Mouse (Mus musculus): Measurements from ENCODE around the gene Ddx58. TPM values are rescaled to one million over a fixed set of nuclear protein-coding genes. Genes with fewer than 3 reads are reported as not detected.

Gene Ddx58
- total and polyA plus RNA-seq, 2 experiments from 2014 or later = 3.0 to 6.4 TPM

DNA sequence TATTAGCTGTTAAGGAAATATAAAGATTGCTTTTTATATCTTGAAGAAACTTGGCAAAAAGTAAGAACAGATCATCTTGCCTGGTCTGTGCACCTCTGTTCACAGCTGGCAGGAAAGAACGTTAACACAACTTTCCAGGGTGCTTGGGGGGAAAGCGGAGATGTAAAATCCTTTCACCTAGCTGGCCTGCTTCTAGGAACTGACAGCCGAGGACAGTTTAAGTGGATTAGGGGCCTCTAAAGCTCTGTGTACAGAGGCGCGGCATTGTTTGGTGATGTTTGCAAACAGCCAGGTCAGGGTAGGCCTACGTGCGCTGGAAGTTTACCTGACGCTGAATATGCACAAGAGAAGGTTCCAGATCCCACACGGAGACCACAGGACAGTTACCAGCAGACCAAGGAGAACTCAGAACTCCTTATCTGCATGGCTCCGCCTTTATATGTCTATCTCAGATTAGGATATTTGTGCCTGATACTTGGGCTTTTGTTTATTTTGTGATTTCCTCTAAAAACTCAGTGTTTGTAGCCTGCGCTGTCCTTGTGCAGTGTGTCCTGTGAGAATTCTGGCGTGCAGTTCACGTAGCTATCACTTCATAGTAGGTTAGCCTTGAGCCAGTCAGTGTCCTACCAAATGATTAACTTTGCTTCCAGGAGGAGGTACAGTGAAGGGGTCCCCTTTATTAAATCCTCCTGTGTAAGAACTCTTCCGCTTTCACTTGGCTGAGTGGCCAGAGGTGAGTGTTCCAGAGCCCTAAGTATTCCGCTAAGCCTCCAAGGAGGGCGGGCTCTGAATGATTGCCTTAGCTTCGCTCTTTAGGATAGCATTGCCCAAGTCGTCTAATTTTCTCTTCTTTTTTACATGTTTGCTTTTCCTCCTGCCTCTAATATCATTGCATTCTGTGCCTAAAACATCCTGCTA, 82.8 kb downstream of the Ddx58 start:
- no peaks in the 10 kb centered on the region for H3K36me3 ChIP-seq (ENCODE audit: insufficient read depth, low read length)
- 64% methylated on average over 18 of the region's 18 CpGs for WGBS
- no peak for ATAC-seq (ENCODE audit: low FRiP score)

GRCm38 (mm10) chr4:40156153-40156552, 83.5 kb downstream of the Ddx58 start:
- no peak for ATAC-seq (ENCODE audit: low FRiP score)
- Histone ChIP-seq H3K4me1 (ENCODE audit: insufficient read depth, low read length) (no peaks in the 10 kb centered on the region), H3K27ac (ENCODE audit: low read depth, low read length) (no peak overlapping the region), H3K9ac (replicated peaks; ENCODE audit: low read length, poor library complexity, severe bottlenecking) (no peak overlapping the region), H3K4me3 (ENCODE audit: low read depth, low read length) (no peak overlapping the region), H3K36me3 (ENCODE audit: insufficient read depth, low read length) (no peaks in the 10 kb centered on the region), H3K27me3 (ENCODE audit: insufficient read depth, low read length) (no peaks in the 10 kb centered on the region), H3K4me2 (ENCODE audit: low read depth, low read length, poor library complexity, severe bottlenecking) (no peak overlapping the region), H3K9me3 (ENCODE audit: low read length) (no peaks in the 10 kb centered on the region)
- WGBS = 76% methylated on average over 2 of the region's 2 CpGs
- DNase-seq (ENCODE audit: low spot score) = no peak
- no peak for TF ChIP-seq CTCF (IDR thresholded peaks at IDR 0.05)

More for the DNA sequence above, 82.8 kb downstream of the Ddx58 start:
- Histone ChIP-seq H3K4me3 (ENCODE audit: low read depth, low read length) (no peak overlapping the region), H3K4me2 (ENCODE audit: low read depth, low read length, poor library complexity, severe bottlenecking) (no peak overlapping the region), H3K9ac (replicated peaks; ENCODE audit: low read length, poor library complexity, severe bottlenecking) (no peak overlapping the region), H3K27me3 (ENCODE audit: insufficient read depth, low read length) (no peaks in the 10 kb centered on the region), H3K9me3 (ENCODE audit: low read length) (no peaks in the 10 kb centered on the region), H3K4me1 (ENCODE audit: insufficient read depth, low read length) (no peaks in the 10 kb centered on the region), H3K27ac (ENCODE audit: low read depth, low read length) (no peak overlapping the region)
- DNase-seq (ENCODE audit: low spot score) = no peak
- no peak for TF ChIP-seq CTCF (IDR thresholded peaks at IDR 0.05)

DNA sequence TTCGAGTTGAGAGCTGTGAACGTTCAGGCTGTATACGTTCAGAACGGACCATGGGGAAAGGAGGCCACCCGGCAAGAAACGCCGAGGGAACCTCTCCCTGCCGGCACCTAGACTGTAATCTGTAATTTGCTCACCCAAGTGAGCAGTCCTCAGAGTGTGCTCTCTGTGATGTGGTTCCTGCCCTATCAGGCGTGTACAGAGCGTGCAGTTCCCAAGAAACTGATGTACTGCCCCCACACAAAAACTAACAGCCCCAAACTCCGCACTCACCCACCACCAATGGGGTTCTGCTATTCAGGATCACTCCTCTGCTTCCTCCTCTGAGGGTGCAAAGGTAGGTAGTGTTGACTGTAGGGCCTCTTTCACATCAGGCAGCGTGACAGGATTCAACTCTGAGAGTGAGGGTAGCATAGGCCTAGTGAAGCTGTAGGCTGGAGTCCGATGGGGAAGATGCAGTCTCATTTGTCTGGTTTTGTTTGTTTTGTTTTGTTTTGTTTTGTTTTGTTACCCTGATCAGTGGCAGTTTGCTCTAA, 84.1 kb downstream of the Ddx58 start:
- 91% methylated on average over 13 of the region's 13 CpGs for WGBS
- Histone ChIP-seq H3K4me3 (ENCODE audit: low read depth, low read length) (no peak overlapping the region), H3K4me1 (ENCODE audit: insufficient read depth, low read length) (no peaks in the 10 kb centered on the region), H3K27ac (ENCODE audit: low read depth, low read length) (no peak overlapping the region), H3K36me3 (ENCODE audit: insufficient read depth, low read length) (no peaks in the 10 kb centered on the region), H3K9me3 (ENCODE audit: low read length) (no peaks in the 10 kb centered on the region), H3K4me2 (ENCODE audit: low read depth, low read length, poor library complexity, severe bottlenecking) (no peak overlapping the region), H3K27me3 (ENCODE audit: insufficient read depth, low read length) (no peaks in the 10 kb centered on the region), H3K9ac (replicated peaks; ENCODE audit: low read length, poor library complexity, severe bottlenecking) (no peak overlapping the region)
- TF ChIP-seq CTCF (IDR thresholded peaks at IDR 0.05) = no peak
- DNase-seq (ENCODE audit: low spot score) (no peak), ATAC-seq (ENCODE audit: low FRiP score) (no peak)

DNA sequence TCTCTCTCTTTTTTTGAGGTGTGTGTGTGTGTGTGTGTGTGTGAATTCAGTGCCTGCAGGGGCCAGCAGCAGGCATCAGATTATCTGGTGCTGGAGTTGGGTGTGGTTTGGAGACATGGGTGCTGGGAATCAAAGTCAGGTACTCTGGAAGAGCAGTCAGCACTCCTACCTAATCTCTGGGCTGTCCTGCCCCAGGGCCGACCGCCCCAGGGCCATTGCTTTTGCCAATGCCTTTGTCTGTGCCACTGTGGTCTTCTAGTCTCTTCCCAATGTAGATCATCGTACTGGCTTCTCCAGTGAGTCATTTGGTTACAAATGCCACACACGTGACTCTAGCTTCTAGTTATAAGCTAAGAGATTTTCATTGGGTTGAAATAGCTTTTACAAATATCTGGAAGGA, 84.9 kb downstream of the Ddx58 start:
- H3K27ac ChIP-seq (ENCODE audit: low read depth, low read length) = no peak overlapping the region
- DNase-seq (ENCODE audit: low spot score) (no peak), ATAC-seq (ENCODE audit: low FRiP score) (no peak)
- H3K9ac ChIP-seq (replicated peaks; ENCODE audit: low read length, poor library complexity, severe bottlenecking) = no peak overlapping the region
- H3K4me2 ChIP-seq (ENCODE audit: low read depth, low read length, poor library complexity, severe bottlenecking) = no peak overlapping the region
- 96% methylated on average over 4 of the region's 4 CpGs for WGBS
- H3K36me3 ChIP-seq (ENCODE audit: insufficient read depth, low read length) = no peaks in the 10 kb centered on the region
- H3K27me3 ChIP-seq (ENCODE audit: insufficient read depth, low read length) = no peaks in the 10 kb centered on the region
- H3K4me3 ChIP-seq (ENCODE audit: low read depth, low read length) = no peak overlapping the region
- no peak for TF ChIP-seq CTCF (IDR thresholded peaks at IDR 0.05)
- no peaks in the 10 kb centered on the region for H3K4me1 ChIP-seq (ENCODE audit: insufficient read depth, low read length)
- H3K9me3 ChIP-seq (ENCODE audit: low read length) = no peaks in the 10 kb centered on the region

Other genes with a start within 250 kb of the Ddx58 start
- gene Aco1, start 96.7 kb downstream of the Ddx58 start, total RNA-seq (2014; rRNA removed) = 54.0 and 57.5 TPM in 2 replicates
- gene Aco1, start 96.7 kb downstream of the Ddx58 start, polyA plus RNA-seq (2015; fragmentation: Nextera tagmentation; extraction: Ambion mirVana) = 33.2 TPM in 2 replicates
- 0.71 and 3.0 TPM in 2 replicates for gene Smim27, start 29.8 kb upstream of the Ddx58 start, total RNA-seq (2014; rRNA removed)
- gene Smim27, start 29.8 kb upstream of the Ddx58 start, polyA plus RNA-seq (2015; fragmentation: Nextera tagmentation; extraction: Ambion mirVana) = 13.9 and 18.8 TPM in 2 replicates
- gene Topors, start 30.0 kb upstream of the Ddx58 start, total RNA-seq (2014; rRNA removed) = 24.4 and 25.3 TPM in 2 replicates
- 25.9 and 29.9 TPM in 2 replicates for gene Topors, start 30.0 kb upstream of the Ddx58 start, polyA plus RNA-seq (2015; fragmentation: Nextera tagmentation; extraction: Ambion mirVana)
- gene Ndufb6, start 39.6 kb upstream of the Ddx58 start, total RNA-seq (2014; rRNA removed) = 129 and 174 TPM in 2 replicates
- gene Ndufb6, start 39.6 kb upstream of the Ddx58 start, polyA plus RNA-seq (2015; fragmentation: Nextera tagmentation; extraction: Ambion mirVana) = 399 and 439 TPM in 2 replicates
- 0.88 and 2.5 TPM in 2 replicates for gene Tmem215, start 232.4 kb upstream of the Ddx58 start, total RNA-seq (2014; rRNA removed)
- 1.6 and 2.1 TPM in 2 replicates for gene Tmem215, start 232.4 kb upstream of the Ddx58 start, polyA plus RNA-seq (2015; fragmentation: Nextera tagmentation; extraction: Ambion mirVana)

All from midbrain, postnatal 0 days (tissue).